In genomic region chr17:45322842-45323241, GRCm38 (mm10) we compare ENCODE assay signal across 14 mouse cellular contexts.
DNase-seq lines count a peak whose midpoint lies in the region; ATAC-seq lines count a peak whose summit lies in the region.
"Had no signal": no experiment of that assay in that cellular context is flagged by ENCODE, and none has a peak within 500 bp of the region (broad histone marks: within the 10 kb centered on the region; RNA-seq: fewer than 3 reads in every experiment).

No protein-coding gene starts in this region.

- peak; percentile 59; the same call in 1 of the 2 replicates for ATAC-seq in frontal cortex, adult (ENCODE audit: low TSS enrichment)
- ATAC-seq: CD4-positive, CD25-positive, alpha-beta regulatory T cell, adult 4 months; intestine, postnatal 0 days; midbrain, embryonic 15.5 days had no signal

- DNase-seq in frontal cortex, postnatal 14 days (ENCODE audit: low spot score in 2 of 2), result no peak
- peak; percentile 31 to 34 for DNase-seq in right cerebral cortex, adult 2 months (ENCODE audit: low spot score in 2 of 2)
- no peak for DNase-seq in right cerebral cortex, adult 18-20 months
- peak; percentile 44 for DNase-seq in brain, adult 2 months (ENCODE audit: low read depth, low spot score)
- DNase-seq in kidney, postnatal 4 days, result peak; percentile 23 to 48
- no peak for DNase-seq in spleen, adult 12 weeks (ENCODE audit: low spot score)
- DNase-seq: gastrocnemius, adult 2 months; lung, postnatal 10 days; right cerebral cortex, postnatal 14 days; thymus, postnatal 14 days had no signal

Comparison
In these comparisons a context has a peak if more than half of its experiments do, and no peak if none do; other contexts are left out.
1. DNase-seq: peak in right cerebral cortex, adult 2 months (2 of 2), brain, adult 2 months (single experiment) and kidney, postnatal 4 days (2 of 2); none in frontal cortex, postnatal 14 days (0 of 2), right cerebral cortex, adult 18-20 months (single experiment) and spleen, adult 12 weeks (single experiment).